Mouse (Mus musculus) heart, adult 8-10 months (tissue): ENCODE measurements at regions not wholly inside any gene's neighbourhood (a gene's known extent, or its start where the extent isn't known, plus 50 kb on each side); places are given as distances from the start of the nearest gene placed in this dataset.
A peak's percentile ranks its signal among the peaks of the same experiment; 100 is the strongest.

Source experiments
- DNase-seq: peaks from one replicate; pipeline ENCODE4 v3.0.0; 2022; ENCODE audit warnings: low spot score

DNA sequence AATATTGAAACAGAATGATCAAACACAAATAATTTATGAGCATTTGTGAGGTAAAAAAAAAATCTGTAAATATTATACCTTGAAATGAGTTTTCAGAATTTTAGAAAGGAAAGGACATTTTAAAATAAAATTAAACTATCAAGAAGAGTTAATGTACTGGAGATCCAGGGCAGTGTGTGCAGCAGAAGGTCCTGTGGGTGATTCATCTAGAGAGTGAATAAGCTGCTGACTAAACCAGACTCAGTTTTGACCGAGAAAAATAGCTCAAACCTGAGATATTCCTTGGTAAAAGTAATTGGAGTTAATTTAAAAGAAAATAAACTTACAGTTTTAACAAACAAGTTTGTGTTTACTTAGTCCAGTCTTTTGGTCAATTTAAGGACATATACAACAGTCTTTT is 1118.6 kb upstream of the Celf2 start:
- no peak for DNase-seq

- no peak for DNase-seq
These were observed 1119.3 kb upstream of the Celf2 start for GRCm38 (mm10) chr2:8628485-8629208.

DNA sequence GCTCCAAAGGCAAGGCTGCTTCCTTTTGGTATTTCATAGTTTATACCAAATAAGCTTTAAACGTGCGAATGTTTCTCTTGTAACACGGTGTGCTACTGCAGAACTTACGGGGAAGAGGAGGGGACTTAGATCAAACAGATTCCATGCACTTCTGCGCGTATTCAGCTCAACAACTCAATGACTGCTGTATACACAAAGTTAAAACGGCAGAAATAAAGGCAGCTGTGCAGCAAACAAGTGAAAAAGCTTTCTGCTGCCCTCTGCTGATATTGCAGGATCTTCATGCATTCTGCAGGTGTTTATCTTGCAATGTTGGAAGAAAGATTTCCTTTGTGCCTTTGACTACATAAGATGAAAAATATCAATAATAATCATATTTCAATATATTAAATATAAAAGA is 1128.7 kb upstream of the Celf2 start:
- DNase-seq = no peak

DNA sequence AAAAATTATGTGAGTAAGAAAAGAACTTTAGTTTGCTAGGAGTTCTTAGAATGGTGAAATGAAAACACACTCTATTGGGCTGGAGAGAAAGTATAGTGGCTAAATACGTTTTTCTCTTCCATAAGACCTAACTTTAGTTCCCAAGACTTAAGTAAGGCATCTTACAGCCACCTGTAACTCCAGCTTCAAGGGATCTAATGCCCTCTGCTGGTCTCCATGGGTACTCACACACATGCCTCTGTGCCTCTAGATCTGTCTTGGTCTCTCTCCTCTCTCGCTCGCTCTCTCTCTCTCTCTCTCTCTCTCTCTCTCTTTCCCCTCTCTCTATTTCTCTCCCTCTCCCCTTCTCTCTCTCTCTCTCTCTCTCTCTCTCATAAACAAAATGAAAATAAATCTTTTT is 1129.9 kb upstream of the Celf2 start:
- DNase-seq = no peak

GRCm38 (mm10) chr2:8645463-8645862 is 1136.1 kb upstream of the Celf2 start:
- DNase-seq = no peak

GRCm38 (mm10) chr2:8660544-8660943 is 1151.2 kb upstream of the Celf2 start:
- no peak for DNase-seq

DNA sequence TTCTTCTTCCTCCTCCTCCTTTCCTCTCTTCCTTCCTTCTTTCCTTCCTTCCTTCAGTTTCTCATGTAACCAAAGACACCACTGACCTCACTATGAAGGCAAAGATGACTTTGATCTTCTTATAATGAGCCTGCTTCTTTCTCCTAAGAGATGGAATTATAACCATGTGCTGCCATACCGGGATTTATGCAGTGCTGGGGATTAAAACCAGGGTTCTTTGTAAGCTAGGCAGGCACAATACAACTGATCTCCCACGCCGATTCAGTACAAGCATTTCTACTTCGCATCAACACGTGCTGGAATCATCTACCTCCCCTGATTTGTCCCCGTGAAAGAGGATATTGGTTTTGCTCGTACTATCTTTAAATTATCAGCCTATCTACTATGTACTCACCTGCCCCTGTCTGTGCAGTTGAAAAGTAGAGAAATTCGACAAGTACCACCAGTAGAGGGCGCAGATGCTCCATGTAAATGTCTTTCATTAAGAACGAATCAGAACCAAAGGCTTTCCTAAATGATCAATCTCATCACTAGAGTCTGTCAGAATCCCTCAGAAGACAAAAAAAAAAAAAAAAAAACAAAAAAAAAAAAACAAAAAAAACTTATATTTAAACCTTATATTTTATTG is 1164.5 kb upstream of the Celf2 start:
- DNase-seq = peak; percentile 20

- no peak for DNase-seq
These were observed 1166.2 kb upstream of the Celf2 start for GRCm38 (mm10) chr2:8675537-8675936.

DNA sequence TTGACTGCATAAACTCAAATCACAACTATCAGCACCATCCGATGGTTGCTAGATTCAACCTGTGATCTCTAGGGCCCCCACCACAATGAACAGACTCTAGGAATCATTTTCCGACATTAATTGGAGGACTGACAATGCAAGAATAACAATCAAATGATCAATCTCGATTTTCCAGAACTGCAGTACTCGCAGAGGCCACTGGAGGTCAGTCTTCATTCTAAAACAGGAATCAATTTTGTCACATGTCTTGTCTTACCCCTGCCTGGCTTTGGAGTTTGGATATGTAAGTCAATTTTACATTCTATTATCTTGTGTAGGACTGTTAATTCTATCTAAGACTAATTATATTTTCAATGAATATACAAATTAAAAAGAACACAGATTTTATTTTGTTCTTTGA is 1167.2 kb upstream of the Celf2 start:
- DNase-seq = no peak

DNA sequence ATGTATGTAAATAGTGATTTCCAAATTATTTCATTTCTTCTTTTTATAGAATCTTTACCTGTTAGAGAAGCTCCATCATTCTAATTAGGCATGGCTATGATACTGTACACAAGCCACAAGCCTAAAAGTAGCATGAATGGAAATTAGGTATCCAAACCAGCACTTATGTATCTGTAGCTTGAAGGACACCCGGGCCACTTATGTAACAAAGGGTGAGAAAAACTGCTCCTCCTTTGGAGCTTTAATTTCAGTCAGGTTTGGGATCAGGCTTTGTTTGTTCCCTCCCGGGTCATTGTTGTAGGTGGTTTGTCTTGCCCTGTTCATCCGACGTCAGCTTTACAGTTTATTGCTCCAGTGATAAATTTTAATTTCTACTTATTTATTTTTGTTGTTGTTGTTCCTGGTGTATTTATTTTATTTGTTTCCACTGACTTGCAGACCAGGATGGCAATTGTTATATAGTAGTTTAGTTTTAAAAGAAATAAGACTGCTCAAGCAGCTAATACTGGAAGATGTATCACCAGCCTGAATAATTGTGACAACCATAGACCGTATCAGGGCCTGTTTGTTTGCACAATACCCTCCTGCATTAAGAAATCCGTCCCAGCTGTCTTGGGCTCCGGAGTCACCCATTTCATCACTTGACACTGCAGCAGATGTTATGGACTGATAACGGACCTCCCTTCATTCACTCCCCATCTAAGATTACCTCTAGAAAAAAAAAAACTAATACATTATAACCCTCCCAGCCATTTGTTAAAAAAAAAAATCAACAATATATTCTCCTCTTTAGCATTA is 1181.7 kb upstream of the Celf2 start:
- no peak for DNase-seq

DNA sequence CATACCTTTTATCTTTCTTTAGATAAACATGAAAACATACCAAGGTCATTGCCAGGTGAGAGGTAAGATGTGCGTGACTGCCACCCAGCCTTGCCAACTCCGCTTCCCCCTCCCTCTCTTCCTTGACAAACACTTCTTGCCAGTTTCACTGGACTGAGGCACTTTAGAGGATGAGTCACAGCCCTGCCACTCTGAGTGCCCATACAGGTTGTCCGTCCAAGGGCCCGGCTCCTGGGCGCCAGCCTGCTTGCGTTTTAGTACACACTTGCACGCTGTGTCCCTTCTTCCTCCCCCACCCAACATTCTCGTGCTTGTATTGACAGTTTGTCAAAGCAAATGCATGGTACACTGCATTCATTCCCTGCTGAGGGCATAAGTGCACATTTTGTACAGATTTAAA is 1151.7 kb upstream of the 4930412O13Rik start:
- no peak for DNase-seq

GRCm38 (mm10) chr2:8754142-8754541 is 1126.9 kb upstream of the 4930412O13Rik start:
- DNase-seq = no peak

DNA sequence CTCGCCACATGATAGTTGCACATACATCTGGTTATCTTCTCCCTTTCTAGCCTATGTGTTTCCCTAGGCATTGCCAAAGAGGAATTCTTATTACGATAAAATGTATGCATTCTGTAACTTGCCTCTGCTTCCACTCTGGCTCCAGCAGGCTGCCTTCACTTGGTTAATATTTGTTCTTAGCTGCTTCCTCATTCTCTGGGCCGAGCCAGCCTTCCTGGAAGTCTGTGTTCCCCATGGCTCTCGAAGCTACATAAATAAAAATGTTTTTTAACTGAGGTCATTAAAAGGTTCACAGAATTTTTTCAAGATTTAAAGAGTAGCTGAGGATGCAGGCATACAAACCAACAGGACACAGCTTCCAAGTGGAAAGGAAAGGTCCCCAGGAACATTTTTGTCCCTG is 1124.5 kb upstream of the 4930412O13Rik start:
- DNase-seq = no peak

DNA sequence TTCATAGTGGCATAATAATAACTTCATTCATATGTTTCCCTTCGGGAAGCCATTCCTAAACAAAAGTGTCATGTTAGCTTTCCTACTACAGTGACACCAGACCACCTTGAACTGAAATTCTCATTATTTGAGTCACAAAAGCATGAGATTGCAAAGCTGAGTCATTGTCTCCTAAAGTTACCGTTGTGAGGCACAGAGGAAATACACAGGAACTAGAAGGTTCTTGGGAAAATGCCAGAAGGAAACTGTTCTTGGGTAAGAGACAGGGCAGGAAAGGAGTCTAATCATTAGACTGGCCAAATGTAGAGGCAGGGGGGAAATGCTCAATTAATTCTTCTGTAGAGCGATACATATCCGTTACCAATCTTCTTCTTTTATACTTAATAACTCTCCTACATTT is 1110.4 kb upstream of the 4930412O13Rik start:
- no peak for DNase-seq

- no peak for DNase-seq
These were observed 1099.7 kb upstream of the 4930412O13Rik start for GRCm38 (mm10) chr2:8781152-8781935.

DNA sequence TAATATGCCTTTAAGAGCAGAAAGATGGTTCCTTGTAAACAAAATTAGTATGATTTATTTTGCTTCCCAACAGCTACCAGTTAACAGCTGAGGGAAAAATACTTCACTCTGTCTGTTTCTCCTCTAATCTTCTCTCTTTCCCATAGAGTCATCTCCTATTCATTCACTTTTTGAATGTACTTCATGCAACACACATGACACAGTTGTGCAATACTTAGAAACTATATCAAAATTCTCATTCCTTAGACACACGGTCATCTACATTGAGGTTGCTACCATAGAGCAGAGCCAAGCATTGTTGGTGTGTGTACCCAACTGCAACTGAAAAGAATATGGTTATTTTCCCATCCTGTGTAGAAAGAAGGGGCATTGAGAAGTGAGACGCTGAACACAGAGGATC is 1098.8 kb upstream of the 4930412O13Rik start:
- no peak for DNase-seq

DNA sequence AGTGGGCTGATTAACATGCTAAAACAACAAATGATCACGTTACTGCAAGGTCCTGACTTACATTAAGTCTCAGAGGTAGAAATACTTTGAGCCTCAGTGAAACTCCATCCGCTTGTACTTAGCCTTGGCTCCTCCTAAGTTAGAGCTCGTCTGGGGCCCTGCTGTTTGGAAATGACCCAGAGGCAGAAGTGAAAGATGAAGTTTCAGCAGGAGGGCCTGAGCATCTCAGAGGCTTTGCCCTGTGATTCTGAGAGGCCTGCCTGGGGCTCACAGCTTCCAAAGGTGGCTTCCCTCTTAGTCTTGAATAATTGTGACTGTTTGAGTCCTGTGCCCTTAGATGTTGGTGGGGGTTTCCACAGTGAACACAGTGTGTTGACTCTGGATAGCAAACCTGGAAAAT is 1079.0 kb upstream of the 4930412O13Rik start:
- DNase-seq = no peak

DNA sequence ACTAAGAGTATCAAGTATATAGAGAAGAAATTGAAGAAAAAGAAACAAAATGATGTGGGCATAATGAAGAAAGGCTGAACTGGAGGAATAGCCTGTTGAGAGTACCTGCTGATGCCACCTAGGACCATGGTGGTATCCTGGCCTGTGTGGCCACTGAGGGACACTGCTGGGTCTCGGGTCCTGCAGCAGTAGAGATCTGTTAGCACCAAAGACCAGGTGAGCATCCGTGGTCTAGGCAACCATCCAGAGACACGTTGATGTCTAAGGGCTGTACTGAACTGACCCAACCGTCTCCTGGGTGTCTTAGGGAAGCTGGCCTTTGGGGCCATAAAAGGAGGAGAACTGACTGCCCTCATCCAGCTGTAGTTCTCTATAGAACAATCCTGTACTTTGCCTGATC is 1071.4 kb upstream of the 4930412O13Rik start:
- DNase-seq = no peak

GRCm38 (mm10) chr2:8818127-8818526 is 1062.9 kb upstream of the 4930412O13Rik start:
- no peak for DNase-seq

DNA sequence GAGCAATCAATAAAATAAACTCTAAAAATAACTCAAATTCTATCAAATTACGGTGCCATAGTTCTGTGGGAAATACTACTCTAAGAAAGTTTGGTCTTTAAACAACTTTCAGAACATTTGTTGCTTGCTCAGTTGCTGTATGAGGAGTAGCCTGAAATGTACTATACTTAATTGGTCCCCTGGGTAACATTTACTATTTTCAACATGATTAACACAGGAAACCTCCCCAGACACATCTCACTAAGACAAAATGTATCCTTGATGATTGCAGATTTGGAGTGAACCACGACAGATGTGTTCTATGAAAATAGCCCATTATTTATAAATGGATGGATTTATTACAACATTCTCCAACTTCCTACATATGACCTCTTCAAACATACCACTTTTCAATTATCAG is 1055.6 kb upstream of the 4930412O13Rik start:
- no peak for DNase-seq
